ENCODE assay signal across 13 mouse cellular contexts in the genomic region with DNA sequence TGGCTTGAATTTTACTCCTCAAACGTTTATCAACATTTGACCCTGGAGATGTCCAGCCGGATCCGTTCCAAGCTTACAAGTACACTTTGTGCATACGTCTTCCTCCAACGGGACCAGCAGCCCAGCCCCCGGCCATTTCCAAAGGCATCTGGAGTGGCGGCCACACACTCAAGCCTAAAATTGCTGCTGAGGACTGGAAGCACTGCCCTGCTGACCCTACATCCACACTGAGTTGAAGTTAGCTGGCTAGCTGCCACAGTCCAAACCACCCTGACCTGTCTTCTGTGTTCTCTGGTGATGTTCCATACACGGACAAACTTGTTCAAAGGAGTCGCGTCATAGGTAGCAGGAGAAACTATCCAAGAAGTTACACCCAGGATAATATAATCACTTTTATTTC. TPM values are rescaled to one million over a fixed set of nuclear protein-coding genes. Genes with fewer than 3 reads are reported as not detected.
DNase-seq lines count a peak whose midpoint lies in the region; ATAC-seq and TF ChIP-seq lines count a peak whose summit lies in the region.
"Had no signal": no experiment of that assay in that cellular context is flagged by ENCODE, and none has a peak within 500 bp of the region (broad histone marks: within the 10 kb centered on the region; RNA-seq: fewer than 3 reads in every experiment).

No protein-coding gene starts in this region.

- peak overlapping the region; percentile 75 for H3K27ac ChIP-seq in heart, embryonic 12.5 days (ENCODE audit: poor library complexity, severe bottlenecking)
- H3K27ac ChIP-seq in liver, embryonic 16.5 days (ENCODE audit: low read length): no peak overlapping the region
- no peak overlapping the region for H3K27ac ChIP-seq in liver, embryonic 11.5 days (ENCODE audit: low read depth, low read length)
- no peak overlapping the region for H3K27ac ChIP-seq in cerebellum, adult 2 months (ENCODE audit: insufficient read depth, low read length)
- H3K27ac ChIP-seq: forebrain, embryonic 12.5 days; midbrain, embryonic 12.5 days had no signal

- 0 out of 2 replicates have a peak overlapping the region, but pooled peaks have one; percentile 2 for H3K9ac ChIP-seq in heart, embryonic 12.5 days
- no peak overlapping the region for H3K9ac ChIP-seq in liver, embryonic 16.5 days (ENCODE audit: low read depth, low read length)
- H3K9ac ChIP-seq in liver, embryonic 11.5 days (ENCODE audit: low read depth, low read length): no peak overlapping the region
- H3K9ac ChIP-seq: forebrain, embryonic 12.5 days; midbrain, embryonic 12.5 days had no signal

- no peak for TF ChIP-seq POLR2A in cerebellum, adult 2 months (IDR thresholded peaks at IDR 0.05; ENCODE audit: borderline replicate concordance, insufficient read depth, low read length)

- H3K4me2 ChIP-seq in heart, embryonic 12.5 days: no peak overlapping the region
- no peak overlapping the region for H3K4me2 ChIP-seq in liver, embryonic 16.5 days (ENCODE audit: low read depth, low read length)
- no peak overlapping the region for H3K4me2 ChIP-seq in liver, embryonic 11.5 days
- H3K4me2 ChIP-seq: forebrain, embryonic 12.5 days; midbrain, embryonic 12.5 days had no signal

- intact Hi-C loops in heart, postnatal 36 days (cut with DNase I): loop anchor here (5.0 to 10.0 kb wide), 4 partner anchors 34 to 507 kb away; a partner anchor contains a TSS
- intact Hi-C loops in left cerebral cortex, postnatal 25 days (cut with DNase I): loop anchor here (5.0 to 10.0 kb wide), 2 partner anchors 497 to 1274 kb away; no protein-coding TSS in a partner anchor

- H3K27me3 ChIP-seq in heart, embryonic 12.5 days (replicated peaks): no peaks in the 10 kb centered on the region
- peaks cover 24% of the 10 kb centered on the region for H3K27me3 ChIP-seq in liver, embryonic 16.5 days (ENCODE audit: control insufficient read depth, insufficient read depth, low read depth, low read length)
- H3K27me3 ChIP-seq in liver, embryonic 11.5 days (replicated peaks; ENCODE audit: control insufficient read depth, insufficient read depth, low read length): peaks cover 21% of the 10 kb centered on the region
- no peaks in the 10 kb centered on the region for H3K27me3 ChIP-seq in cerebellum, adult 2 months (ENCODE audit: control insufficient read depth, insufficient read depth, low read length)
- H3K27me3 ChIP-seq: forebrain, embryonic 12.5 days; midbrain, embryonic 12.5 days had no signal

- WGBS in heart, embryonic 12.5 days: 50% methylated on average over 10 of the region's 10 CpGs
- WGBS in liver, embryonic 16.5 days (ENCODE audit: insufficient replicate concordance): 58% methylated on average over 10 of the region's 10 CpGs
- WGBS in liver, embryonic 11.5 days: 66% methylated on average over 10 of the region's 10 CpGs
- WGBS in cerebellum, adult 2 months: 84% methylated on average over 10 of the region's 10 CpGs

- H3K9me3 ChIP-seq in heart, embryonic 12.5 days (replicated peaks): no peaks in the 10 kb centered on the region
- no peaks in the 10 kb centered on the region for H3K9me3 ChIP-seq in liver, embryonic 16.5 days (replicated peaks; ENCODE audit: control insufficient read depth, low read length)
- no peaks in the 10 kb centered on the region for H3K9me3 ChIP-seq in liver, embryonic 11.5 days (ENCODE audit: control insufficient read depth, low read length)
- H3K9me3 ChIP-seq: forebrain, embryonic 12.5 days; midbrain, embryonic 12.5 days had no signal

- no peak for ATAC-seq in heart, embryonic 12.5 days (ENCODE audit: insufficient number of reproducible peaks, low FRiP score)
- peak; percentile 67; the same call in 1 of the 2 replicates for ATAC-seq in liver, embryonic 16.5 days (ENCODE audit: low read depth)
- ATAC-seq in liver, embryonic 11.5 days (replicated peaks; ENCODE audit: low FRiP score): no peak
- ATAC-seq: intestine, embryonic 16.5 days had no signal

- TF ChIP-seq CTCF in cerebellum, adult 2 months (IDR thresholded peaks at IDR 0.05; ENCODE audit: borderline replicate concordance, insufficient read depth, low read depth, low read length): no peak

- H3K4me3 ChIP-seq in heart, embryonic 12.5 days: no peak overlapping the region
- no peak overlapping the region for H3K4me3 ChIP-seq in liver, embryonic 16.5 days (ENCODE audit: low read depth, low read length)
- no peak overlapping the region for H3K4me3 ChIP-seq in liver, embryonic 11.5 days (ENCODE audit: low read depth, low read length)
- no peak overlapping the region for H3K4me3 ChIP-seq in cerebellum, adult 2 months (replicated peaks; ENCODE audit: insufficient read depth, low read depth, low read length)
- H3K4me3 ChIP-seq: forebrain, embryonic 12.5 days; midbrain, embryonic 12.5 days had no signal

- DNase-seq in heart, postnatal 36 days: no peak
- no peak for DNase-seq in liver, embryonic 11.5 days (ENCODE audit: low spot score)
- DNase-seq in kidney, postnatal 36 days: peak; percentile 64 to 82
- peak; percentile 51 for DNase-seq in lung, postnatal 36 days
- DNase-seq in cerebellum, adult 2 months: no peak
- no peak for DNase-seq in left cerebral cortex, postnatal 25 days (ENCODE audit: low spot score in 2 of 2)
- DNase-seq: left cerebral cortex, postnatal 4 days; thymus, adult 18-20 months had no signal

- H3K4me1 ChIP-seq in heart, embryonic 12.5 days (replicated peaks): peaks cover 41% of the 10 kb centered on the region
- H3K4me1 ChIP-seq in liver, embryonic 16.5 days (ENCODE audit: control insufficient read depth, low read depth, low read length): no peaks in the 10 kb centered on the region; the same call in 1 of the 2 replicates
- H3K4me1 ChIP-seq in liver, embryonic 11.5 days (replicated peaks; ENCODE audit: control insufficient read depth, insufficient read depth, low read length): 0 out of 2 replicates have a peak, but pooled peaks cover 2% of the 10 kb centered on the region
- H3K4me1 ChIP-seq in cerebellum, adult 2 months (ENCODE audit: control insufficient read depth, insufficient read depth, low read length): no peaks in the 10 kb centered on the region; the same call in 1 of the 2 replicates

- no peaks in the 10 kb centered on the region for H3K36me3 ChIP-seq in heart, embryonic 12.5 days
- H3K36me3 ChIP-seq in liver, embryonic 16.5 days (ENCODE audit: control insufficient read depth, insufficient read depth): no peaks in the 10 kb centered on the region
- no peaks in the 10 kb centered on the region for H3K36me3 ChIP-seq in liver, embryonic 11.5 days (ENCODE audit: control insufficient read depth, insufficient read depth, low read length)
- H3K36me3 ChIP-seq: forebrain, embryonic 12.5 days; midbrain, embryonic 12.5 days had no signal

RNA-seq across cellular contexts. Expression of a gene that starts 18.6 kb away (rescaled TPM):
- polyA plus RNA-seq in heart, embryonic 12.5 days (2016; fragmentation: Nextera tagmentation; extraction: Ambion mirVana): 41.5 and 44.9 TPM in 2 replicates
- 100 to 1,000 TPM; 419 to 431 TPM for total RNA-seq in heart, postnatal 36 days (2021)
- polyA plus RNA-seq in liver, embryonic 16.5 days (2015; fragmentation: Nextera tagmentation; extraction: Ambion mirVana): 5.5 and 6.6 TPM in 2 replicates
- 18.2 and 20.3 TPM in 2 replicates for polyA plus RNA-seq in liver, embryonic 11.5 days (2014; fragmentation: Nextera tagmentation; extraction: Ambion mirVana)
- 276 and 278 TPM in 2 replicates for polyA plus RNA-seq in cerebellum, adult 2 months (2012; rRNA removed)
- 100 to 1,000 TPM; 357 to 388 TPM for total RNA-seq in left cerebral cortex, postnatal 25 days (2021)

Comparison
In these comparisons a context has a peak if more than half of its experiments do, and no peak if none do; other contexts are left out.
1. DNase-seq: peak in kidney, postnatal 36 days (2 of 2) and lung, postnatal 36 days (single experiment); none in heart, postnatal 36 days (0 of 2), liver, embryonic 11.5 days (single experiment), cerebellum, adult 2 months (0 of 2) and left cerebral cortex, postnatal 25 days (0 of 2).